Mouse (Mus musculus) heart, postnatal 36 days (tissue): Measurements from ENCODE around the gene Frrs1l. TPM values are rescaled to one million over a fixed set of nuclear protein-coding genes. Genes with fewer than 3 reads are reported as not detected.

Source experiments
- DNase-seq, 2 experiments: peaks; one replicate each; pipeline ENCODE4 v3.0.0; 2021 to 2022
- intact Hi-C: fragments of 180-260 bp; cut with DNase I; formaldehyde crosslinking; loops from one replicate; pipeline ENCODE4 v1.15.1; 2025
- total RNA-seq, 2 experiments: library from RNA; stranded (reverse); gene quantifications; 2 replicates each; pipeline ENCODE4 v1.2.3; 2021

Gene Frrs1l
- total RNA-seq, 2 experiments from 2014 or later: 0.05 to 0.11 TPM

DNA sequence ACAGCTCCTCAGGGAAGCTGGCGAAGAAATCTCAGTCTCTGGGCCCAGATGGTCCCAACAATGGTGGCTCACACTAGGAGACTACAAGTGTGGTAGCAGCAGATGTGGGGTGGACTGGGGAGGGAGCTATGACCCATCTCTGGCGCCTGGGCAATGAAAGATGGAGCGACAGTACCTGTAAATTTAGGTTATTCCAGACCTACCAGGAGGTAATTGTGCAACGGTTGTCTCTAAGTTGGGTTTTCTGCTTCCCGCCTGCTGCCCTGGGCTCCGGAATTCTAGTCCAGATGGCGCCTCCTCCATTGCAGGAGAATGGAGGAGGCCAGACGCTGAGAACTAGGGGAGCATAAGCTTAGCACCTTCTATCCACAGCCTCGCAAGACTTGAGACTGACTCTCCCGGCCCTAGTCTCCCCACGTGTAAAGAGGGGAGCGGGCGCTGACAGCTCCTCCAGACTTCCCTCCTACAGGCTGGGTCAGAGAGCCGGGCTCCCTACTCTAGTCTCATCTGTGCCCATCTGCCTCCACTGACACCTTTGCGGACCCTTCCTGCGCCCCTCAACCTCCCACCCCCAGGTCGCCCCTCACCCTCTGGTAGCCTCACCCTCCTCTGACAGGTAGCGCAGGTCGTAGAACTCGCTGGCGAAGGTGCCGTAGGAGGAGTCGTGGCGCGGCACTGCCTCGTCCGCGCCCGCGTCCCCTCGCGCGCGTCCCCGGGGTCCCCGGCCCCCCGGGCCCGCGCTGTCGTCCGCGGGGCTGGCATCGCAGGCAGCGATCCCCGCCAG lies 568 bp downstream of the Frrs1l start:
- no peak for DNase-seq
- intact Hi-C loops: no loop called here

DNA sequence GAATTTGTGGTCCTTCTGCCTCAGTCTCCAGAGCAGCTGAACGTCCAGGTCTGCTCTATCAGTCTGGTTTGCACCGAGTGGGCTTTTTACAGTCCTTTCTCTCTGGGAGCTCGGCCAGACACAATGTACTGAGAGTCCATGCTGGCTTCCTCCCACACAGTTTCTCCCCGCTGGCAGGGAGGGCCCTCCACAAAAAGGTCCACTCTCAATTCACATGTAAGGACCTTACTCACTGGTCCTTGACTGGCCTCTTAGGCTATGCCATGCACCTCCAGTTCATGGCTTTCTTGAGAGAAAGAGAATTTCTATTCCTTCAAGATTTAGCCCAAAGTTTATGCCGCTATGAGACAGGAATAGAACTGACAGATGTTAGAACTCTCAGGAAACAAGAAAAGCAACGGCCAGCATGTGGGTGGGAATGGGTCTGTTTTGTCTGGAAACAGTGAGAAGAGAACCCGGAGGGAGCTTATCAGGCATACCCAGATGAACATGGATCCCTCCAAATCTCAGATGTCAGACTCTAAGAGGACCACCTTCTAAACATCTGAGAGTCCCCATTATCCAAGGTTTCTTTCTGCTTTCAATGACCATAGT lies 24.5 kb downstream of the Frrs1l start:
- intact Hi-C loops: no loop called here
- peak in 1 of 2 experiments; percentile 27 for DNase-seq

DNA sequence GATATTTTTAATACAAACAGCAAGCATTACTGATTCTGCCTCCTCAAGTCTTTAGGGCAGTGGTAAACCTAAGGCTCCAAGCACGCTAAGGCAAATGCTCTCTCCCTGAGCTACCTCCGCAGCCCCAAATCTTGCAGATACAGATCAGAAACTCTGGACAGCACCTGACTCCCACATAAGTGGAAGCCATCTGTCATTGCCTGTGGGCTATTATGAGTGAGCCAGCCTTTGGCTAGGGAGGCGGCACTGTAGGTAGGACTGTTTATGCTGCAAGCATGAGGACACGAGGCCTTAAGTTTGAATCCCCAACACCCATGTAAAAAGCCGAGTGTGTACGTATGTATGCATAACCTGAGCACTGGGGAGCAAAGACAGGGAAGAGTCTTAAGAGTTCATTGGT lies 26.5 kb downstream of the Frrs1l start:
- intact Hi-C loops: no loop called here
- DNase-seq: no peak

DNA sequence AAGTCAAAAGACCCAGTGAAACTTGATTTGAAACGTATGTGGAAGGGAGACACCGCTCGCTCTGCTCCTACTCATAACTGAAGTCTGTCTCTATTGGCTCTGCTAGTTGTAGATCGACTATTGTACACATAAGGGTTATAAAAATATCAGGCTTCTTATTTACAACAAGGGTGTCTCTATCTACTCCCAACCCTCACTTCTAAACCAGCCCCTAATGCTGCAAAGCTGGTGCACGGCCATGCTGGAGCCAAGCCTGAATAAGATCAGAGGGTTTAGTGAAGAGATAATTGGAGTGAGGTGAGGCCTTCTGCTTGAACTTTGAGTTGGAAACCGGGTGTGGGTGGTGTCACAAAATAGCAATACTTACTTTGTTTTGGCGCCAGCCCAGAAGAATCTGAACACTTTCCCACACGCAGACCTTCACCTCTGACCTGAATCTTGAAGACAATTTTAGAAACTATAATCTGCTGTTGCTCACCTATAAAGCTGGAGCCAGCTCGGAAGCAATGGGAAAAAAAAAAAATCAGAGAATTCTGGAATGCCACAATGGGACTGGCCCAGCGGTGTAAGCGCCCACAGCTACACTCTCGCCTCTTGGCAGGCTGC lies 28.8 kb downstream of the Frrs1l start:
- DNase-seq: peak; percentile 18 to 40
- intact Hi-C loops: no loop called here

DNA sequence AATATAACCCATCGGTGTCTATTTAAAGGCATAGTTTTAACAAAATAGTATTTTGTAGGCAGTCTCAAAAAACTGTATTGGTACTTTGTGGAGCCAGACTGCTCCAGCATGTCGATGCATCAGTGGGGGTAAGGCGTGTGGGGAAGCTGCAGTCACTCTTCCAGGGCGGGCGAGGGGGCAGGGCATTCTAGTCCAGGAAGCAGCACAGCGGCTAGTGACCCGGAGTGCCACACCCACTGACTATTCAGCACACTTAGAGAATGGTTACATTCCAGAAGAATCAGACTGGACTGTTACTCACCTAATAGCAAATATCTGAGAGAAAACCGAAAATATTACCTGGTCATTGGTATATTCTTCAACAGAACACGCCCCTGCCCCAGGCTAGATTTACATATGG lies 32.7 kb downstream of the Frrs1l start:
- intact Hi-C loops: no loop called here
- DNase-seq: no peak

DNA sequence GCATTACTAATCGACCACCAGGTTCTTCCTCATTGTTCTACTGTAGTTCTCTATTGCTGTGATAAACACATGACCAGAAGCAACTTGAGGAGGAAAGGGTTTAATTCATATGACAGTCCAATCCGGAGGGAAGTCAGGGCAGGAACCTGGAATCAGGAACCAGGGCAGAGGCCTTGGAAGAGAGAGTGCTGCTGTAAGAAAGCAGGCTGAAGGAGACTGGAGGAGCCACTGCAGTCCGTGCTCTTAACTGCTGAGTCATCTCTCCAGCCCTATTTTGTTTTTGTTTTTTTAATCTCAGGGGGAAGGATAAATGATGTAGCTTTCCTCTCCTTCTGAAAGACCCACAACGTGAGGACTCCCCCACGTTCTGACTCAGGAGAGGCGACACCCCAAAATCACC lies 37.0 kb downstream of the Frrs1l start:
- no peak for DNase-seq
- intact Hi-C loops: no loop called here

DNA sequence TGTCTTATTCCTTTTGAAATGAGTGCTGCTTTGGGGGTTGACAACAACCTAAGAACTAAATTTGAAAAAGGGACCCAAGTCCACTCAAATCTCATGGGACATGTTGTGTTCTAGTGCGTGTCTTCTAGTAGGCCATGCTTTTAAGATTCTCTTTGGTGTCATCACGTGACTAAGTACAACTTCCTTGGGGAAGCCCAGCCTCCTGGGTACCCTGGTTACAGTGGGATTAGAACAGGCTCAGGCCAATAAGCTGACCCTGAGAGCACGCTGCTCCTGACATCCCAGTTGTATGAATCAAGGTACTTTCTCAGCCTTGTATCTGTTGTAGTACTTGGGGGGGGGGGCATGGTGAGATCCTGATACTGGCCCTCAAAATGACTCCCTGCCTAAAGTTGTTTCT lies 38.5 kb downstream of the Frrs1l start:
- intact Hi-C loops: no loop called here
- DNase-seq: no peak

DNA sequence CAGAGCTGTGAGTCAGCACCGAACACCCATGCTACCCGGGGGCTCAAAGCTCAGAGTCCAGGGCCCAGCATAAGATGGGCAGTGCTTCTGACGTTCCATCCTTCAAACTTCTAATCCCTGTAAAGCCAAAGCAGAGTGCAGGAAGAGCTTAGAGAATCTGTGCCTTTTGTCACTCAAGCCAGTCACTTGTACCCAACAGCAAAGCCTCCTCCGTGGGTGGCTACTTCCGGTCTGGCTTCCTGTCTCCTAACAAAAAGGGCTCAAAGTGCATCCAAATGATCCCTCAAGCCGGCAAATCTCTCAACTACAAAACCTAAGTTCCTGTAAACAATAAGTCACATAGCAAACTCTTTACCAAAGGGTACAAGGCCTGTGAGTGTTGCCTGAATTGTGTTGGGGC lies 40.7 kb downstream of the Frrs1l start:
- intact Hi-C loops: no loop called here
- no peak for DNase-seq

DNA sequence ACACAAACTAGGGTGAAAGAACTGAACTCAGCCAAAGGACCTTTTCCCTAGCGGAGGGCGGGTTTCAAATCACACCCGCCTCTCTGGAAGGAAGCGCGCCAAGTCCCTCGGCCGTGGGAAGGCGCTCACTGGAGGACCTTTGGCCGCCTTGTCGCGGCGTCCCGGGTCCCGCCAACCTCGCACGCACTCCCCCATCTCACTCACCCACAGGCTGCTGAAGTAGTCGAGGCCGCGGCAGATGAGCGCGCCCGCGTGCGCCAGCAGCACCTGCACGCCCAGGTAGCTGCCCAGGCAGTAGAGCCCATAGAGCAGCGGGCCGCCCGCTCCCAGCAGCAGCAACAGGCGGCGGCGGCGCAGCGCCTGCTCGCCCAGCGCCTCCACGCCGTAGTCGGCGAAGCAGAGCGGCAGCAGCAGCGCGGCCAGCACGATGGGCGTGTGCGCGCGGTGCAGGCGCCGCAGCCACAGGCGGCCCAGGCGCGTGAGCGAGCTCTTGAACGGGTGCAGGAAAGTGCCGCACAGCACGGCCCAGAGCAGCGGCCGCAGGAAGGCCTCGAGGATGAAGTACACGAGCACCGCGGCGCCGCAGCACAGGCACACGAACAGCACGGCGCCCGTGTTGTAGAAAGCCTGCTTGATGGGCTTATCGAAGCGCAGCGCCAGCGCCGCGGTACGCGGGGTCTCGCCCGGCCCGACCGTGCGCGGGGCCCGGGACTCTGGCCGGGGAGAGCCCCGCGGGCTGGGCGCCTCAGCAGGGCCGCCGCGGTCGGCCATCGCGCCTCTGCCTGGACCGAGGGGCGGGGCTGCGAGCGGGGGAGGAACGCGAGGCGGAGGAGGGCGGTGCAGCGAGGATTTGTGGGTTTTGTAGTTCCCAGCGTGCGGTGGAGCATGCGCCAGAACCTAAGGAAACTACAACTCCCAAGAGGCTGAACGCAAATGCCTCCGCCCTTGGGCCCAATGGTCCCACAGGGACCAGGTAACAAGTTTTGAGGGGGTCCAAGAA lies 43.2 kb downstream of the Frrs1l start, which contains the start of gene Tmem245:
TSS of gene Tmem245 (minus strand) at position 797 of the 1,000 bp plus-strand sequence.
- intact Hi-C loops: no loop called here

DNA sequence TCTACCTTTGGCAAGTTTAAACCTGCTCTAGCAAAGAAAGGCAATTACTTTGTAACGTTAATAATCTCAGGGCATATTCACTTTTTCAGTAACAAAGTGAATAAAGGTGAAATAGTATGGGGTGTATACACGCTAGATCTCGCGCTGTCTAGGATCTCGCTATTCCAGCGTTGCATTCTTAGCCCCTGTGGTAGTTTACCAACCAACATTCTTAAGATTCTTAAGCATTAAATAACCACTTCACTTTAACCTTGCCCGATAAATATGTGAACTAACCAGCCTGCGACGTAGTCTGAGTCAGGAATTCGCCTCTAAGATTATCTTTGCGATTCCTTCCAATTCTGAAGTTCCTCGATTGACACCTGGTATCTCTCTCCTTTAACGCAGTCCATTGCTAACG lies 44.0 kb downstream of the Frrs1l start:
- no peak for DNase-seq
- intact Hi-C loops: no loop called here

More for the DNA sequence above, 43.2 kb downstream of the Frrs1l start, which contains the start of gene Tmem245:
- DNase-seq: peak; percentile 91 to 92

DNA sequence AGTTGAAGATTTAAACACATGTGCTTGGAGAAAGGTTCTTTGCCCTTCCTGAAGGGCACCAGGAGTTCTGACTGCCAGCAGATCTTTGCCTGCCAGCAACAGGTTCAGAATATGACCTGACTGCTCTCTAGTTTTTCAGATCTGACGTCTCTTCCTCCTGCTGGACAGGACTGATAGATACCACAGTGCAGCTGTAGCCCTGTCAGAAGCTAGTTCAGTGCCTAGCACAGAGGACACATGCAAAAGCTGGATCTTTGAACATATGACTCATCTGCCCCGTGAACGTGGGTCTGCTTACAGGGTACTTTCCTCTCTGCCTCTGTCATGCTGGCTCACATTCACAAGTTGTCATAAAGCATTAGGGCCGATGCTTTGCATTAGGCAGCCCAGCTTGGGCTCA lies 45.9 kb downstream of the Frrs1l start:
- peak in 1 of 2 experiments; percentile 33 for DNase-seq
- intact Hi-C loops: no loop called here

DNA sequence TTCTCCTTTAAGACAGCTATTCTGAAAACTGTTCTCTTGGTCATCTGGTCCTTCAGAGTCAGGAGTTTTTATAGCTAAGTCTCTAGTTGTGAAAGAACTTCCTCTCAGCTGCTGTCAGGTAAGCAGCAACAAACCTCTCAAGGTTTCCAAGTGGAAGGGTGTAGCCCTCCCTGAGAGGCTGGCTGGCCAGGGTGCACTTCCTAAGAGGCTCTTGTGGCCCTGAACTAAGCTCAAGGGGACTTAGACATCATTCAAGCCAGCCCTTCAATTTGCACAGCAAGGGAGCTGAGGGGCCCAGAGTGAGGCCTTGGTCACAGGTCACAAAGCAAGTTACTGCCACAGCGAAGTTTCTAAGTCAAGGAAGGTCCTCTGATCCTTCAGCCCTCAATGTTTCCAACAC lies 46.9 kb downstream of the Frrs1l start:
- DNase-seq: no peak
- intact Hi-C loops: no loop called here

DNA sequence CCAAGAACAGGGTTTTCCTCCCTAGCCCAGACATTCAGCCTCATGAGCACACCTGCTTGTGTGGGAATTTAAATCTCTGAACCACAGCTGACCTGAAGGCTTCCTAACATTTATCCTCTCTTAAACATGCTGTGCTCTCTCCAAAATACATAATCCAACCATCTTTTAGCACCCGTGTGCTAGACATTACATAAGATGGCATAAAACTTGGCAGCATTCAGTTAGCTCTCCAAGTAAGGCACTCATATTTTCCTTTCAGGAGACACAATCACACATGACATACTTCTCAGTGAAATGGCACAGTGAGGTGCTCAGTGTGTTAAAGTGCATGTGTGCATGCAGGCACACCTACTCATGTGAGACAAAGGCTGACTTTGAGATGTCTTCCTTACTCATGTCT lies 47.6 kb downstream of the Frrs1l start:
- intact Hi-C loops: no loop called here
- DNase-seq: no peak

DNA sequence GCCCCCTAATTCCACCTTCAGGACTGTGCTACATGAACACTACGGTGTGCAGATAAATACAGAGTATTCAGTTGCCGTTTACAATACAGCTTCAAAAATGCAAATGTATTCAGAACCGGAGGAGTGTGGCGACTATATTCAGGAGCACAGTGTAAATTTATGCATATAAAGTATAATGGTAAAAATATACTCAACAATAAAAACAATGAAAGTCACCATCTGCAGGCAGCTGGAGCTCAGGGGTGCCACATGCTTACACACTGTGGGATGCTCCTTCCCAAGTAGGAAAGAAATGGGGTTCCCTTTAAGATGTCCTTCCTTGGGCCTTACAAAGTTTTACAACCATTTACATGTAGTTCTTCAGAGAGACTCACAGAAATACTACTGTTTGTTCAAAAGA lies 48.7 kb downstream of the Frrs1l start:
- intact Hi-C loops: no loop called here
- DNase-seq: no peak

DNA sequence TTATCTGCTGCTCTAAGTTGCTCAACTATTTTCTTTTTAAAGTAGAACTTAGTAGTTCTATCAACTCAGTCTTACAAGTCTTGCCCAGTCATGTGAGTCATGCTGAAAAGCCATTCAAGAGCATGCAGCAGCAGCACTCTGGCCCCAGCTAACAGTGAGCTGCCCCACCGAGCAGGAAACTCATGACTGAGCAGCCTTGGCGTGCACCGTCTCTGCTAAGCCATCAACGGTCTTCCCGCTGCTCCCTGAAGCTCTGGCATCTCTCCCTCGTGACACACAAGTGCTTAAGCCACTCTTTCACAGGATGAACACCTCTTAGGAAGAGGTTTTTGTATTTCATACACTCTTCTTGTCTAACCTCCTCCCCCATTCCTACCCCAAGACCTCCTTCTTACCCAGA lies 53.1 kb downstream of the Frrs1l start:
- intact Hi-C loops: no loop called here
- no peak for DNase-seq

DNA sequence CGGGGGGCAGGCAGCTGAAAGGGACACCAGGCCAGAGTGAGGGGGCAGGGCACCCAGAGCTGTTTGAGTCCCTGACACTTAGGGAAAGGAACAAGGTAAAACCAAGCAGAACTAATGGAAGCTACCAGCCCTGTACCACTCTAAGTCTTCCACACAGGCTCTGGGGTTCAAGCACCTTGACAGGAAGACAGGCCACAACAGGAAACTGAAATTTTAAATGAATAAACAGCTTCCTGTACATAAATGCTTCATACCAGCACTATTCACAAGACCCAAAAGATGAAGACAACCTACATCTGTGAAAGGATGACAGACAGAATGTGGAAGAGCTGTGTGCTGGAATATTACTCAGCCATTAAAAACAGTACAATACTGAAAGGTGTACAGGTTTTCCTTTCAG lies 54.9 kb downstream of the Frrs1l start:
- intact Hi-C loops: no loop called here
- no peak for DNase-seq

DNA sequence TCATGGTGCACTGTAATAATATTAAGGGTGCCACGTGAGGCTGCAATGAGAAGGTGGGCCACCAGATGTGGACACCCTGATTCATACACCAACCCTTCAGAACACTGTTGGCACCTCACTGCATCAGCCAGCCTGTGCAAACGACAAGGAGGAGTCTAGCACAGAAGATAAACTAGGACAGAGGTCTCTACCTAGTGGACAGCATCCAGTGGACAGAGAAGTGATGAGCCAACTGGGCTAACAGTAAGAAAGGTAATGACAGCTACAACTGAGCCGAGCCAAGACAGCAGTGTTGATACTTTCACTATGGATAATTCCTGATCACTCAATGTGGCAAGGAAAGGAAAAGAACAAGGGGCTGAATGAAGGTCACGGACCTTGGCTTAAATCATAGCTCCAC lies 57.0 kb downstream of the Frrs1l start:
- DNase-seq: no peak
- intact Hi-C loops: no loop called here

DNA sequence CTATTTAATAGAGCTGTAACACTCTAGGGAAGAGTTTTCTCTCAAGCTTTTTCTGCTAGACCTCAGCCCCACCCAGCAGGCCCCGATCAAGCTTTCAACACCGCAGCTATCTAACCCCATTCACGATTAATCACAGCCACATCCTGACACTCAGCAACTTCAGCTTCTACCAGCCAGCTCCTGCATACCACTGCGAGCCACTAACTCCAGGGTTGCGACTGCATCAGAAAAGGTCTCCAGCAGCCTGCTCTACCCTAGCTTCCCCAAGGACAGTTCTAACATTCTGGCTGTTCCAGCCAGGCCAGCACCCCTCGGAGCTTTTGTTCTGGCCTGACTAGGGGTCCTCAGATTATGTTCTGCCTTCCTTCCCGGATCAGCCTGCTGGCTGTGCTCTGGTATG lies 58.1 kb downstream of the Frrs1l start:
- DNase-seq: no peak

DNA sequence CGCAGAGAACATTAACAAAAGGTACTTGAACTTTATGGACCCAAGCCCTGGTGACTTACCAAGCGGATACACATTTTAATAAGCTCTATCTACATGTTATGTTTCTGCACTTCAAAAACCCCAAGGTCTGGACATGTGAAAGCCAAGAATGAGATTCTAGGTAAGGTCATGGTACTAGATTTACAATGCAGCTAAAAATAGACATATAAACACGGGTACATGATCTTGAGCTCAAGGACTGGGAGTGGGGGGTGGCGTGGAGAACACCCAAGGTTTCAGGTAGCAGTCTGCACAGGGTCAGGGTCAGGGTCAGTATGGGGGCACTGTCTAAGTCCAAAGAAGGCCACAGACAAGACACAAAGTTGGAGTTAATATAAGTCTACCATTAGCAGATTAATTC lies 59.9 kb downstream of the Frrs1l start:
- no peak for DNase-seq
- intact Hi-C loops: no loop called here

More for the DNA sequence above, 58.1 kb downstream of the Frrs1l start:
- intact Hi-C loops: no loop called here

DNA sequence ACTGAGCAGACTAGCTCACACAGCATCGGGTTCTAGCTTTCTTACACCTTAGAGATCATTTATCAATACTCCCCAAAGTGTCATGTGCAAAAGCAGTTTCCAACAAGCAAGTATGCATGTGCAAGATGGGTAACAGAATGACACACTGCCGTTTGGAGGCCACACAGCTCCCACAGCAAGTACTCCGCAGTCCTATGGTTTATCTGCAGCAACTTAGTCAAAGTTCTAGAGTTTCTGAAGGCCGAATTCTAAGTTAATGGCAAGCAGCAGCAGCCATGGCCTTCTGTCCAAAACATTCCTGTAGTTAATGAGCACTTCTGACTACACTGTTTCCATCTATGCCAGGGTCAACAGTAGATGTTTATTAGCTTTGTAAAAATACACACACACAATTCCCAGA lies 63.2 kb downstream of the Frrs1l start:
- intact Hi-C loops: no loop called here
- DNase-seq: no peak

DNA sequence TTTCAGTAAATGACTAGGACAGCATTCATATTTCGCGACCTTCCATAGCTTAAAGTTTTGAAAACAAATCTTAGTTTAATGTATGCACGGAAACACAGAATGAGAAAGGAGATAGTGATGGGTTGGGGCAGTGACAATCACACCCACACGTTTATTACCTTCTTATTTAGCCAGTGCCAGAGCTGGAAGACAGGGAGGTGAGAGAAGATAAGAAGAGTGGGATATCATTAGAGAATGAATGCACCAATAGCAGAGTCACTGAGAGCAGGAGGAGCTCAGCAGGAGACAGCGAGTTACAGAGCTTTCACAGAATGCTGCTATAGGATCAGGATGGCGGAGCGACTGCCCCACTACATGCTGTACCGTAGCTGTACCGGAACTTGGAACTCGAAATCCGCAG lies 68.0 kb downstream of the Frrs1l start:
- DNase-seq: no peak
- intact Hi-C loops: no loop called here
